Mouse (Mus musculus) kidney, adult 2 months (tissue): ENCODE measurements at regions not wholly inside any gene's neighbourhood (a gene's known extent, or its start where the extent isn't known, plus 50 kb on each side); places are given as distances from the start of the nearest gene placed in this dataset.

Experiments used
- DNase-seq: peaks from one replicate; pipeline ENCODE4 v3.0.0; 2021
- H3K27ac ChIP-seq: fragments of 200-500 bp; 2 replicates; pipeline ENCODE4 v1.5.1; 2012; ENCODE audit warnings: low read depth, low read length, control low read depth, inconsistent platforms; ENCODE audit not compliant: insufficient read depth
- H3K27me3 ChIP-seq: fragments of 200-500 bp; replicated peaks from 2 replicates; pipeline ENCODE4 v1.6.1; 2012; ENCODE audit warnings: mild to moderate bottlenecking, moderate library complexity, low read length, inconsistent platforms; ENCODE audit not compliant: control insufficient read depth, insufficient read depth
- H3K36me3 ChIP-seq: fragments of 200-500 bp; 2 replicates; pipeline ENCODE4 v1.6.1; 2012; ENCODE audit warnings: mild to moderate bottlenecking, moderate library complexity, low read length, inconsistent platforms; ENCODE audit not compliant: control insufficient read depth, insufficient read depth
- H3K4me1 ChIP-seq: fragments of 200-500 bp; 2 replicates; pipeline ENCODE4 v1.6.1; 2011; ENCODE audit warnings: low read length; ENCODE audit not compliant: control insufficient read depth, insufficient read depth
- H3K4me3 ChIP-seq: fragments of 200-500 bp; 2 replicates; pipeline ENCODE4 v1.5.1; 2011; ENCODE audit warnings: mild to moderate bottlenecking, low read depth, low read length, control low read depth; ENCODE audit not compliant: insufficient read depth
- CTCF ChIP-seq: fragments of 200-500 bp; conservative IDR thresholded peaks from 2 replicates; pipeline ENCODE4 v1.5.1; 2011; ENCODE audit warnings: low read depth, mild to moderate bottlenecking, control low read depth, low read length, moderate library complexity, mixed read lengths; ENCODE audit not compliant: insufficient read depth, insufficient read length
- POLR2A ChIP-seq: fragments of 200-500 bp; IDR thresholded peaks from one replicate; pipeline ENCODE4 v1.6.1; 2011; ENCODE audit warnings: low read depth, low read length, control low read depth
- WGBS: fragments of 180-500 bp; shearing (Covaris S2); methylation state at CpG from one replicate; pipeline ENCODE4 v1.1.7; 2018; 5-methylcytosine and 5-hydroxymethylcytosine counted together

GRCm38 (mm10) chr2:59422291-59423242 lies 61.9 kb upstream of the Dapl1 start:
- H3K36me3 ChIP-seq = no peaks in the 10 kb centered on the region
- H3K4me1 ChIP-seq = peaks cover 2% of the 10 kb centered on the region; the same call in 1 of the 2 replicates
- TF ChIP-seq CTCF = no peak
- no peak for TF ChIP-seq POLR2A
- H3K4me3 ChIP-seq = no peak overlapping the region
- peak overlapping the region; percentile 19; the same call in 1 of the 2 replicates for H3K27ac ChIP-seq
- H3K27me3 ChIP-seq = no peaks in the 10 kb centered on the region
- peak; percentile 50 for DNase-seq
- WGBS = 66% methylated on average over 10 of the region's 10 CpGs

DNA sequence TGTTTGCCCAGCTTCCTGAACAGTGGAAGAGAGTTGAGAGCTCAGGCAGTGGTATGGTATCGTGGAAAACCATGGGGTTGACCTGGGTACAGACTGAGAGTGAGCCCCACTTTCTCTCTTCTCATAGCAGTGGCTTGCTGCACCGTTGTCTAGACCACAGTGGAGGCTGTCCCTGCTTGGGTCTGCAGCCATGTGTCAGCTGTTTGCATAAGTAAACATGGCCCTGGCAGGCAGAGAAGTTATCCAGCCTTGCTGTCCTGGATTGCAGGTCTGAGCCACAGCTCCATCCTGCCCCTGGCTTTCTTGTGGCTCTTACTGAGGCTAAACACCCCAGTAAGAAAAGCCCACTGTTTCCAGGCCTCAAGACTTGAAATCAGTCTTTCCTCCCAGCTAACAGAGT lies 60.2 kb upstream of the Dapl1 start:
- no peak overlapping the region for H3K4me3 ChIP-seq
- peaks cover 2% of the 10 kb centered on the region; the same call in 1 of the 2 replicates for H3K4me1 ChIP-seq
- DNase-seq = no peak
- H3K27ac ChIP-seq = no peak overlapping the region
- H3K36me3 ChIP-seq = no peaks in the 10 kb centered on the region
- no peak for TF ChIP-seq CTCF
- no peak for TF ChIP-seq POLR2A
- 94% methylated on average over 2 of the region's 2 CpGs for WGBS
- H3K27me3 ChIP-seq = no peaks in the 10 kb centered on the region

DNA sequence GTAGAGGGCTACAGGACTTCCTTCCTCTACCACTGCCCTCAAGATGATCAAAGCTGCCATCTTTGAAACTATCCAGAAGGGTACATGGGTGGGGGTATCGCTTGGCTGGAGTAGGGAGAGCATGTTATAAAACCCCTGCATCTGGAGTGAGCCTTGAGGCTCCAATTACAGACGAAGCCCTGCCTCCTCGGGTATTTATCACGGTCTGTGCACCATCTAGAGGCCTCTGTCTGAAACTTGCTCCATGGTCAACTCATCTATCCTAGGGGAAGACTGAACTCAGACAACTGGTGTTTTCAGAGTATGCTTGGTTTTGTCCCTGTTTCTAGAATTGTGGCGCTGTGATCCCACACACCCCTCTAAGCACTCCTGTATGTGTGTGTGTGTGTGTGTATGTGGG lies 59.7 kb upstream of the Dapl1 start:
- 42% methylated on average over 5 of the region's 5 CpGs for WGBS
- TF ChIP-seq POLR2A (no peak), CTCF (peak; percentile 54)
- H3K4me1 ChIP-seq = peaks cover 2% of the 10 kb centered on the region; the same call in 1 of the 2 replicates
- no peaks in the 10 kb centered on the region for H3K36me3 ChIP-seq
- H3K4me3 ChIP-seq = no peak overlapping the region
- H3K27me3 ChIP-seq = no peaks in the 10 kb centered on the region
- DNase-seq = no peak
- H3K27ac ChIP-seq = no peak overlapping the region

GRCm38 (mm10) chr2:59425876-59426275 lies 58.6 kb upstream of the Dapl1 start:
- 73% methylated on average over 4 of the region's 4 CpGs for WGBS
- Histone ChIP-seq H3K27ac (no peak overlapping the region; the same call in 1 of the 2 replicates), H3K4me1 (peaks cover 2% of the 10 kb centered on the region; the same call in 1 of the 2 replicates), H3K27me3 (no peaks in the 10 kb centered on the region), H3K36me3 (no peaks in the 10 kb centered on the region), H3K4me3 (no peak overlapping the region)
- peak; percentile 33 for DNase-seq
- TF ChIP-seq POLR2A (no peak), CTCF (no peak)

DNA sequence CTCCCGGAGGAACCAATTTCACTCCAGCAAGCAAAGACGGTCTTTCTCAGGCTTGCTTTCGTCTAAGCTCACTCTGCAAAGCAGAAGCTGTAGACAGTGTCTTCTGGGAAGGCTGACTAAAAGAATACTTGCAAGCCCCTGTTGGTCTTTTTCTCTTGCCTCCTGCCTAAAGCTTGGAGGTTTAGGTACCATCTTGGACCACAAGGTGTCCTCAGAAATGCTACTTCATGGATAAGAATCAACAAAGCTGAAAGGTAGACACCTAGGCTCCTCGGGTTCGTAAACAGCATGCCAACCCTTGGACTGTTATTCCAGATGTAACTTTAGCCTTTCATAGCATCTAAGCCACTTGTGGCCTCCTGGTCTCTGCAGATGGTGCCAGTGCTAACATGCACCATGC lies 53.0 kb upstream of the Dapl1 start:
- TF ChIP-seq CTCF (no peak), POLR2A (no peak)
- H3K27me3 ChIP-seq = no peaks in the 10 kb centered on the region
- DNase-seq = no peak
- no peaks in the 10 kb centered on the region for H3K36me3 ChIP-seq
- peaks cover 6% of the 10 kb centered on the region; the same call in 1 of the 2 replicates for H3K4me1 ChIP-seq
- no peak overlapping the region for H3K4me3 ChIP-seq
- 83% methylated on average over 5 of the region's 5 CpGs for WGBS
- no peak overlapping the region for H3K27ac ChIP-seq

- H3K4me3 ChIP-seq = no peak overlapping the region
- 36% methylated on average over 7 of the region's 7 CpGs for WGBS
- H3K4me1 ChIP-seq = peaks cover 6% of the 10 kb centered on the region; the same call in 1 of the 2 replicates
- DNase-seq = peak; percentile 55
- H3K36me3 ChIP-seq = no peaks in the 10 kb centered on the region
- TF ChIP-seq POLR2A (no peak), CTCF (no peak)
- H3K27me3 ChIP-seq = no peaks in the 10 kb centered on the region
- H3K27ac ChIP-seq = no peak overlapping the region
These were observed 52.6 kb upstream of the Dapl1 start for GRCm38 (mm10) chr2:59431867-59432266.
